Mouse (Mus musculus) frontal cortex, postnatal 36 days (tissue): ENCODE data around the gene Olfr1026.

Experiments used
- DNase-seq, 2 experiments: peaks; one replicate each; pipeline ENCODE4 v3.0.0; 2022; ENCODE audit warnings: low spot score in 2 of 2

The Olfr1026 gene

GRCm38 (mm10) chr2:85921258-85921657, at the start of gene Olfr1026:
Olfr1026 (plus strand) TSS chr2:85921558.
- no peak for DNase-seq

GRCm38 (mm10) chr2:85885340-85885739, 36.0 kb upstream of the Olfr1026 start, which contains the start of gene Olfr1023:
Olfr1023 (plus strand) TSS chr2:85885640.
- DNase-seq = no peak

- DNase-seq = no peak
Measured at GRCm38 (mm10) chr2:85904952-85905351, 16.4 kb upstream of the Olfr1026 start, which contains the start of gene Olfr1024. Olfr1024 (minus strand) TSS chr2:85905052.

- DNase-seq = no peak
Measured at GRCm38 (mm10) chr2:85913197-85913596, 8.2 kb upstream of the Olfr1026 start.

GRCm38 (mm10) chr2:85914893-85915292, 6.5 kb upstream of the Olfr1026 start, which contains the start of gene Olfr1025-ps1:
Olfr1025-ps1 (plus strand) TSS chr2:85915193.
- DNase-seq = no peak

GRCm38 (mm10) chr2:85950137-85950536, 28.8 kb downstream of the Olfr1026 start, which contains the start of gene Olfr1028:
Olfr1028 (plus strand) TSS chr2:85950437.
- no peak for DNase-seq

GRCm38 (mm10) chr2:85973595-85973994, 52.2 kb downstream of the Olfr1026 start, which contains the start of gene Olfr1029:
Olfr1029 (plus strand) TSS chr2:85973895.
- DNase-seq = no peak
